Mouse (Mus musculus) kidney, postnatal 0 days (tissue): ENCODE results near the gene Olfr483. TPM values are rescaled to one million over a fixed set of nuclear protein-coding genes. Genes with fewer than 3 reads are reported as not detected.

Experiments used
- ATAC-seq: fragments of 200-750 bp; cut with Nextera tagmentation; replicated peaks from 2 replicates; pipeline ENCODE4 v1.8.0; 2017; ENCODE audit warnings: low read depth, moderate number of reproducible peaks, moderate TSS enrichment, moderate library complexity; ENCODE audit not compliant: low FRiP score
- DNase-seq: peaks from one replicate; pipeline ENCODE4 v3.0.0-alpha.2; 2016; ENCODE audit warnings: low spot score
- H3K27ac ChIP-seq: fragments of 300-500 bp; sonication (generic); 2 replicates; pipeline ENCODE4 v1.5.1; 2014; ENCODE audit warnings: mild to moderate bottlenecking
- H3K27me3 ChIP-seq: fragments of 300-500 bp; sonication (generic); 2 replicates; pipeline ENCODE4 v1.6.1; 2014; ENCODE audit warnings: low read length, mixed read lengths; ENCODE audit not compliant: insufficient read depth
- H3K36me3 ChIP-seq: fragments of 300-500 bp; sonication (generic); 2 replicates; pipeline ENCODE4 v1.6.1; 2014; ENCODE audit warnings: low read length, mixed read lengths; ENCODE audit not compliant: insufficient read depth
- H3K4me1 ChIP-seq: fragments of 300-500 bp; sonication (generic); replicated peaks from 2 replicates; pipeline ENCODE4 v1.6.1; 2014; ENCODE audit warnings: antibody characterized with exemption, low read length, mixed read lengths; ENCODE audit not compliant: insufficient read depth
- H3K4me2 ChIP-seq: fragments of 300-500 bp; sonication (generic); 2 replicates; pipeline ENCODE4 v1.6.1; 2014; ENCODE audit warnings: mild to moderate bottlenecking, low read length, moderate library complexity, mixed read lengths
- H3K4me3 ChIP-seq: fragments of 300-500 bp; sonication (generic); replicated peaks from 2 replicates; pipeline ENCODE4 v1.5.1; 2014; ENCODE audit warnings: low read depth, low read length
- H3K9ac ChIP-seq: fragments of 300-500 bp; sonication (generic); 2 replicates; pipeline ENCODE4 v1.6.1; 2014; ENCODE audit warnings: low read depth, low read length
- H3K9me3 ChIP-seq: fragments of 300-500 bp; sonication (generic); replicated peaks from 2 replicates; pipeline ENCODE4 v1.6.1; 2016; ENCODE audit warnings: low read length, inconsistent platforms, mixed read lengths
- CTCF ChIP-seq: IDR thresholded peaks from 2 replicates; pipeline ENCODE4 v1.5.1; 2016; ENCODE audit warnings: antibody characterized with exemption, low read depth, mild to moderate bottlenecking, moderate library complexity
- WGBS: fragments of 180-500 bp; shearing (Covaris S2); extraction: QIAGEN DNeasy Blood & Tissue Kit; methylation state at CpG from one replicate; pipeline ENCODE4 v1.1.7; 2014; 5-methylcytosine and 5-hydroxymethylcytosine counted together
- polyA plus RNA-seq: library from polyadenylated mRNA; unstranded; fragments of >200 nt; fragmentation: Nextera tagmentation; extraction: Ambion mirVana; gene quantifications from 2 replicates; pipeline ENCODE4 v1.2.1, GENCODE M21; 2015

Gene Olfr483
- not detected in 2 replicates for polyA plus RNA-seq

DNA sequence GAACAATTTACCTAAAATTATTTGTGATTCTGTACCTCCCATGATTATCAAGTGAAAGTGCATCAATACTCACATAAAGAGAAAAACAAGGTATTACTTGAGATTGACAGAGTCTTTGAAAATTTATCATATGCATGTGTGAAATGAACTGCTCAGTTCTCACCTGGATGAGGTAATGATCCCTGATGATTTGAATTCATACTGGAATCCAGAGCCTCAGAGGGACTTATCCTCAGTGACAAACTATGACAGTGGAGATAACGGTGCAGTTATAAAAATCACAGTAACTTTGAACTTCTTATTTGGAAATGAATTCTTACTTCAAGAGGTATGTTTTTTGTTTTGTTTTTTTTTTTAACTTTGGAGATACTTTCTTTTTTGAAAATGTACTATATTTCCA, at the start of gene Olfr483:
Gene Olfr483, plus strand, starts transcription at position 301 of the 400 bp plus-strand sequence.
- WGBS: 88% methylated on average over 1 of the region's 1 CpGs
- Histone ChIP-seq H3K27ac (no peak within 1 kb of the TSS), H3K4me1 (no peaks in the 10 kb centered on the region), H3K9me3 (no peaks in the 10 kb centered on the region), H3K36me3 (no peaks in the 10 kb centered on the region), H3K4me2 (no peak within 1 kb of the TSS), H3K27me3 (no peaks in the 10 kb centered on the region), H3K4me3 (no peak within 1 kb of the TSS), H3K9ac (no peak within 1 kb of the TSS)
- no peak for DNase-seq
- no peak for ATAC-seq
- TF ChIP-seq CTCF: no peak

DNA sequence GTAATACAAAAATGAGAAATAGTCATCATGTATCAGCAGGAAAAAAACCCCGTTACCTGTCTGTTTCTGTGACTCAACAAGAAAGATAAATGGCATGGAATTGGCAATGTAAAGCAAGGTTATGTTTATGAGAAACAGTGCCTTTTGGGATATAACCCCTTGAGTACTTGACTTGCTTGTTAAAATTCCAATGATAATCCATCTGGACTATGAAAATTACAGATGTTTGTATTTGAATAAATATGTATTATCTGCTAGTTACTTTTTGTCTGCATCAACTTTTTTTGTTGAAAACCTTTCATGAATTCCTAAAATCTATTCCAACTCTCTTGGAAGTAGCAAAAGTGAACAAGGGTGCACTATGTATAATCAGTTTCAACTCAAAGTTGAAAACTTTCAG, 33.4 kb upstream of the Olfr483 start, which contains the start of gene Olfr480:
Gene Olfr480, minus strand, starts transcription at position 101 of the 400 bp plus-strand sequence.
- H3K4me3 ChIP-seq: no peak within 1 kb of the TSS
- H3K9ac ChIP-seq: no peak within 1 kb of the TSS
- no peaks in the 10 kb centered on the region for H3K9me3 ChIP-seq
- no peaks in the 10 kb centered on the region for H3K4me1 ChIP-seq
- no peaks in the 10 kb centered on the region for H3K36me3 ChIP-seq
- no peaks in the 10 kb centered on the region for H3K27me3 ChIP-seq
- no peak within 1 kb of the TSS for H3K4me2 ChIP-seq
- DNase-seq (no peak), ATAC-seq (no peak)
- no peak for TF ChIP-seq CTCF
- H3K27ac ChIP-seq: no peak within 1 kb of the TSS
- WGBS: 85% methylated on average over 1 of the region's 1 CpGs

DNA sequence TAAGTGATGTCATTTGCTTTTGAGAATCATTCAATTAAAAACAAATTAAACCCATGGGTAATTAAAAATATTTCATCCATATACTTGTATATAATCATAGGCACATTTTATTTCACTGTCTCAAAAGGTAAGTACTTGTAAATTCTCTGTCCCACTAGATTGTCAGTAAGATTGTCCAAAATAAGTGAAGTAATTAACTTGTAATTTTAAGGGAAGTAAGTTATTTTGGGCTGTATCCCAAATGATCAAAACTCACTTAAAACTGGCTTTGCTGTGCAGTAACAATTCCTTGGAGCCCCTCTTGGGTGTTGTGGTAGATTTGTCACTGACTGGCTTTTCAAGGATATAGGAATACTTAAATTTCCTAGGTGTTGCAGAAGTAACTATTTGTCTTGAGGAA, 21.1 kb upstream of the Olfr483 start, which contains the start of gene Olfr481:
Gene Olfr481, plus strand, starts transcription at position 301 of the 400 bp plus-strand sequence.
- H3K36me3 ChIP-seq: no peaks in the 10 kb centered on the region
- no peaks in the 10 kb centered on the region for H3K9me3 ChIP-seq
- no peak within 1 kb of the TSS for H3K4me3 ChIP-seq
- no peak within 1 kb of the TSS for H3K27ac ChIP-seq
- ATAC-seq (no peak), DNase-seq (no peak)
- no peak within 1 kb of the TSS for H3K4me2 ChIP-seq
- H3K4me1 ChIP-seq: no peaks in the 10 kb centered on the region
- no peak within 1 kb of the TSS for H3K9ac ChIP-seq
- H3K27me3 ChIP-seq: no peaks in the 10 kb centered on the region
- TF ChIP-seq CTCF: no peak

DNA sequence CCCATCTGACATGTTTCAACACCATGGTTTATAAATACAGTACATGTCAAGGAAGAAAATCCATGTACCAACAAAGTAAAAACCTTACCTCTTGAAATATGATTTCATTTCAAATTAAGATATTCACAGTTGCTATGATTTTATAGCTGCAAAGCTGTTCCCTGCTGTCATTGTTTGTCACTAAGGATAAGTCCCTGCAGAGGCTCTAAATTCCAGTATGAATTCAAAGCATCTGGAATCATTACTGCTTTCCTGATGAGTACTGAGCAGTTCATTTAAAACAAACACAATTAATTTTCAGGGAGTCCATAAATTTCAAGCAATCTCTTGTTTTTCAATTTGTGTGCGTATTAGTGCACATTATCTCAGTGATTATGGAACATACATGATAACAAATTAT, 3.2 kb upstream of the Olfr483 start, which contains the start of gene Olfr482:
Gene Olfr482, minus strand, starts transcription at position 101 of the 400 bp plus-strand sequence.
- TF ChIP-seq CTCF: no peak
- Histone ChIP-seq H3K9ac (no peak within 1 kb of the TSS), H3K9me3 (no peaks in the 10 kb centered on the region), H3K4me1 (no peaks in the 10 kb centered on the region), H3K36me3 (no peaks in the 10 kb centered on the region), H3K27me3 (no peaks in the 10 kb centered on the region), H3K4me3 (no peak within 1 kb of the TSS), H3K27ac (no peak within 1 kb of the TSS), H3K4me2 (no peak within 1 kb of the TSS)
- ATAC-seq (no peak), DNase-seq (no peak)
- 68% methylated on average over 1 of the region's 1 CpGs for WGBS

DNA sequence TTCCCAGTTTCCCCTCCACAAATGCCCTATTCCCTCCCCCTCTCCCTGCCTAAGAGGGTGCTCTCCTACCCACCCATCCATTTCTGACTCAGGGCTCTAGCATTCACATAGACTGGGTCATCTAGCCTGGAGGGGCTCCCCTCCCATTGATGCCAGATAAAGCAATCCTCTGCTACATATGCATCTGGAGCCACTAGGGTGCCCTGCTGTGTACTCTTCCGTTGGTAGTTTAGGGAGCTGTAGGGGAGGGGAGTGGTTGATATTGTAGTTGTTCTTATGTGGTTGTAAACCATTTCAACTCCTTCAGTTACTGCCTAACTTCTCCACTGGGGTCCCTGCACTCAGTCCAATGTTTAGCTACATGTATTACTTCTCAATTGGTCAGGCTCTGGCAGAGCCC, 20.0 kb downstream of the Olfr483 start:
- Histone ChIP-seq H3K4me1 (no peaks in the 10 kb centered on the region), H3K4me2 (no peak overlapping the region), H3K9ac (no peak overlapping the region), H3K36me3 (no peaks in the 10 kb centered on the region), H3K27me3 (no peaks in the 10 kb centered on the region), H3K4me3 (no peak overlapping the region), H3K9me3 (no peaks in the 10 kb centered on the region), H3K27ac (no peak overlapping the region)
- TF ChIP-seq CTCF: no peak
- WGBS: 12% methylated on average over 1 of the region's 1 CpGs
- ATAC-seq (no peak), DNase-seq (no peak)

DNA sequence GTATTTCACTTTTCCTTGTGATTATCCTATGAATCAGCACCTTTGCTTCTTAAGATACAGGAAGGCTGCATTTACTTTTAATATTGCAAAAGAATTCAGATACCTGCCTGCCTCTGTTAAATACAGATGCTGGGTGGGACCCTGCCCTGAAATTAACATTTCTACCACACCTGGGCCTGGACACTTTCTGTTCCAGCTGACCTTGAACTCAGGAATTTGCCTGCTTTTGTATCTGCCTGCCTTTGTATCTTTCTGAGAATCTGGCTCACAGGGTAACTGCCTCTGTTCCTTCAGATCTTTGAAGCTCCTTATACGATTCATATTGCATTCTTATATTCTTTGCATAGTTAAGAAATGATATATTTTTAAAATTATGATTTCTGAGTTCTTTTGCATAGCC, 20.8 kb downstream of the Olfr483 start:
- no peak overlapping the region for H3K4me2 ChIP-seq
- no peaks in the 10 kb centered on the region for H3K4me1 ChIP-seq
- TF ChIP-seq CTCF: no peak
- no peaks in the 10 kb centered on the region for H3K9me3 ChIP-seq
- ATAC-seq (no peak), DNase-seq (no peak)
- no peak overlapping the region for H3K9ac ChIP-seq
- H3K4me3 ChIP-seq: no peak overlapping the region
- H3K27ac ChIP-seq: no peak overlapping the region
- no peaks in the 10 kb centered on the region for H3K27me3 ChIP-seq
- WGBS: 66% methylated on average over 1 of the region's 1 CpGs
- no peaks in the 10 kb centered on the region for H3K36me3 ChIP-seq

DNA sequence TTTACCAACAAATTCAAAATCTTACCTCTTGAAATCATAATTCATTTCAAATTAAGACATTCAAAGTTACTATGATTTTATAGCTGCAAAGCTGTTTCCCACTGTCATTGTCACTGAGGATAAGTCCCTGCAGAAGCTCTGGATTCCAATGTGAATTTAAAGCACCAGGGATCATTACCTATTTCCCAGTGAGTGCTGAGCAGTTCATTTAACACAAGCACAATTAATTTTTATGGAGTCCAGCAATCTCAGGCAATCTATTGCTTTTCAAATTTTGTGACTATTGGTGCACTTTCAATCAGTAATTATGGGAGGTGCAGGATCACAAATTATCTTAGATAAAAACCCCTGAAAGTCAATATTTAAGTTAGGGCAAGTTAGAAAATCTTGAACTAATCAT, 26.7 kb downstream of the Olfr483 start, which contains the start of gene Olfr484:
Gene Olfr484, minus strand, starts transcription at position 101 of the 400 bp plus-strand sequence.
- Histone ChIP-seq H3K36me3 (no peaks in the 10 kb centered on the region), H3K4me3 (no peak within 1 kb of the TSS), H3K4me2 (no peak within 1 kb of the TSS), H3K9ac (no peak within 1 kb of the TSS), H3K9me3 (no peaks in the 10 kb centered on the region), H3K4me1 (no peaks in the 10 kb centered on the region), H3K27me3 (no peaks in the 10 kb centered on the region), H3K27ac (no peak within 1 kb of the TSS)
- TF ChIP-seq CTCF: no peak
- ATAC-seq (no peak), DNase-seq (no peak)

Other genes with a start within 250 kb of the Olfr483 start
- not detected in 2 replicates for gene Olfr472, start 202.9 kb upstream of the Olfr483 start, polyA plus RNA-seq
- not detected in 2 replicates for gene Olfr473, start 170.4 kb upstream of the Olfr483 start, polyA plus RNA-seq
- not detected in 2 replicates for gene Olfr474, start 146.2 kb upstream of the Olfr483 start, polyA plus RNA-seq
- gene Olfr476, start 136.0 kb upstream of the Olfr483 start, polyA plus RNA-seq: not detected in 2 replicates
- not detected in 2 replicates for gene Olfr477, start 114.2 kb upstream of the Olfr483 start, polyA plus RNA-seq
- not detected in 2 replicates for gene Olfr478, start 66.9 kb upstream of the Olfr483 start, polyA plus RNA-seq
- gene Olfr479, start 50.2 kb upstream of the Olfr483 start, polyA plus RNA-seq: not detected in 2 replicates
- gene Olfr480, start 33.5 kb upstream of the Olfr483 start, polyA plus RNA-seq: not detected in 2 replicates
- gene Olfr481, start 21.0 kb upstream of the Olfr483 start, polyA plus RNA-seq: not detected in 2 replicates
- gene Olfr482, start 3.3 kb upstream of the Olfr483 start, polyA plus RNA-seq: 0.12 and 0.13 TPM in 2 replicates
- gene Olfr484, start 26.6 kb downstream of the Olfr483 start, polyA plus RNA-seq: not detected in 2 replicates
- gene Olfr485, start 59.0 kb downstream of the Olfr483 start, polyA plus RNA-seq: not detected in 2 replicates
- not detected in 2 replicates for gene Olfr486, start 71.9 kb downstream of the Olfr483 start, polyA plus RNA-seq
- not detected in 2 replicates for gene Olfr487, start 113.8 kb downstream of the Olfr483 start, polyA plus RNA-seq
- not detected in 2 replicates for gene Olfr488, start 157.5 kb downstream of the Olfr483 start, polyA plus RNA-seq
- not detected in 2 replicates for gene Olfr490, start 188.1 kb downstream of the Olfr483 start, polyA plus RNA-seq
- gene Olfr491, start 212.6 kb downstream of the Olfr483 start, polyA plus RNA-seq: not detected in 2 replicates
- not detected in 2 replicates for gene Olfr492, start 222.8 kb downstream of the Olfr483 start, polyA plus RNA-seq
- gene Olfr493, start 246.1 kb downstream of the Olfr483 start, polyA plus RNA-seq: not detected in 2 replicates